Mouse (Mus musculus) inflammation-experienced regulatory T-cells, adult 16 weeks (primary cell): Measurements from ENCODE around the gene Zfp445. TPM values are rescaled to one million over a fixed set of nuclear protein-coding genes. Genes with fewer than 3 reads are reported as not detected.

Experiments used
- polyA plus RNA-seq: library from polyadenylated mRNA; unstranded; fragments of 100-300 nt; shearing (Covaris generic); gene quantifications from one replicate; pipeline ENCODE4 v1.2.1, GENCODE M21; 2017

The Zfp445 gene
- 118 TPM for polyA plus RNA-seq

GRCm38 (mm10) chr9:122865697-122866166 is at the start of gene Zfp445:
Gene Zfp445 (minus strand): TSS chr9:122866006.

GRCm38 (mm10) chr9:122885385-122885784 is 19.6 kb upstream of the Zfp445 start, which contains the start of gene Zkscan7:
Gene Zkscan7 (plus strand): TSS chr9:122885685.

GRCm38 (mm10) chr9:122843760-122844159 is 22.0 kb downstream of the Zfp445 start, which contains the start of gene Gm35549:
Gene Gm35549 (minus strand): TSS chr9:122844035.

GRCm38 (mm10) chr9:122805053-122805844 is 60.6 kb downstream of the Zfp445 start, which contains the start of gene Tcaim:
Gene Tcaim (plus strand): TSS chr9:122805539.

Other genes with a start within 250 kb of the Zfp445 start
- 0.18 TPM for gene Topaz1, start 118.7 kb downstream of the Zfp445 start, polyA plus RNA-seq
- 20.0 TPM for gene Tcaim, start 60.5 kb downstream of the Zfp445 start, polyA plus RNA-seq
- 1.4 TPM for gene Gm35549, start 22.0 kb downstream of the Zfp445 start, polyA plus RNA-seq
- gene Zkscan7, start 19.7 kb upstream of the Zfp445 start, polyA plus RNA-seq = 6.6 TPM
- gene Zfp105, start 57.1 kb upstream of the Zfp445 start, polyA plus RNA-seq = not detected
- gene 1110059G10Rik, start 85.0 kb upstream of the Zfp445 start, polyA plus RNA-seq = 34.1 TPM
- gene Kif15, start 85.0 kb upstream of the Zfp445 start, polyA plus RNA-seq = 6.9 TPM
- 18.6 TPM for gene Tmem42, start 155.3 kb upstream of the Zfp445 start, polyA plus RNA-seq
- 1.0 TPM for gene Tgm4, start 168.7 kb upstream of the Zfp445 start, polyA plus RNA-seq
- gene Zdhhc3, start 247.2 kb upstream of the Zfp445 start, polyA plus RNA-seq = 20.6 TPM
- gene Exosc7, start 247.2 kb upstream of the Zfp445 start, polyA plus RNA-seq = 99.4 TPM